Mouse (Mus musculus) lung, postnatal 0 days (tissue): ENCODE results near the gene Apof.
"Not testable (repeated sequence)": the region's sequence is repeated elsewhere in the genome, so short reads cannot be mapped to it uniquely, and the experiment has no call there.

Experiments used
- CTCF ChIP-seq: IDR thresholded peaks from 2 replicates; pipeline ENCODE4 v1.5.1; 2016; ENCODE audit warnings: antibody characterized with exemption, mild to moderate bottlenecking
- EP300 ChIP-seq: IDR thresholded peaks from 2 replicates; pipeline ENCODE4 v1.6.1; 2016; ENCODE audit warnings: antibody characterized with exemption, mild to moderate bottlenecking, control low read depth

DNA sequence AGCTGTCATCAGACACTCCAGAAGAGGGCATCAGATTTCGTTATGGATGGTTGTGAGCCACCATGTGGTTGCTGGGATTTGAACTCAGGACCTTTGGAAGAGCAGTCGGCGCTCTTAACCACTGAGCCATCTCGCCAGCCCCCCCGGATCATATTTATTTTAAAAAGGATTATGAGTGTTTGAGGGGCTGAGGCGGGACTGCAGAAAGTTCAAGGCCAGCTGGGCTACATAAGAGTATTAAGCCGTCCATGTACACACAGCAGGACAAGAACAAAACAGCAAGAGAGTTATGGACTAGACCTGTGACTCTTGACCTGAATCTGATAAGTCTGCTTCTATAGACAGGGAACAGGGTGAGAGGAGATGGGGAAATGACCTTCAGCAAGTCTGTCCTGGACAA, 8.1 kb upstream of the Apof start:
- TF ChIP-seq CTCF, EP300: not testable (repeated sequence)
